Mouse (Mus musculus) limb, embryonic 13.5 days (tissue): ENCODE measurements at regions not wholly inside any gene's neighbourhood (a gene's known extent, or its start where the extent isn't known, plus 50 kb on each side); places are given as distances from the start of the nearest gene placed in this dataset.

Experiments used
- ATAC-seq: fragments of 200-750 bp; cut with Nextera tagmentation; 2 replicates; pipeline ENCODE4 v1.8.0; 2017; ENCODE audit warnings: low read depth, moderate number of reproducible peaks, moderate TSS enrichment; ENCODE audit not compliant: low FRiP score
- H3K27ac ChIP-seq: fragments of 300-500 bp; sonication (generic); 2 replicates; pipeline ENCODE4 v1.5.1; 2015; ENCODE audit warnings: inconsistent platforms, mild to moderate bottlenecking, moderate library complexity
- H3K27me3 ChIP-seq: fragments of 300-500 bp; sonication (generic); 2 replicates; pipeline ENCODE4 v1.6.1; 2015; ENCODE audit warnings: mild to moderate bottlenecking, inconsistent platforms
- H3K36me3 ChIP-seq: fragments of 300-500 bp; sonication (generic); 2 replicates; pipeline ENCODE4 v1.6.1; 2015; ENCODE audit warnings: inconsistent platforms, mild to moderate bottlenecking, moderate library complexity
- H3K4me1 ChIP-seq: fragments of 300-500 bp; sonication (generic); 2 replicates; pipeline ENCODE4 v1.6.1; 2015; ENCODE audit warnings: inconsistent platforms
- H3K4me2 ChIP-seq: fragments of 300-500 bp; sonication (generic); replicated peaks from 2 replicates; pipeline ENCODE4 v1.6.1; 2015; ENCODE audit warnings: inconsistent platforms, mild to moderate bottlenecking, moderate library complexity
- H3K4me3 ChIP-seq: fragments of 300-500 bp; sonication (generic); 2 replicates; pipeline ENCODE4 v1.5.1; 2015; ENCODE audit warnings: moderate library complexity, mild to moderate bottlenecking, inconsistent platforms
- H3K9ac ChIP-seq: fragments of 300-500 bp; sonication (generic); 2 replicates; pipeline ENCODE4 v1.6.1; 2015; ENCODE audit warnings: mild to moderate bottlenecking, inconsistent platforms
- H3K9me3 ChIP-seq: fragments of 300-500 bp; sonication (generic); 2 replicates; pipeline ENCODE4 v1.6.1; 2016; ENCODE audit warnings: inconsistent platforms
- WGBS: fragments of 180-500 bp; shearing (Covaris S2); methylation state at CpG from one replicate; pipeline ENCODE4 v1.1.7; 2015; 5-methylcytosine and 5-hydroxymethylcytosine counted together

GRCm38 (mm10) chr6:140946720-140947119 lies 217.6 kb downstream of the Gm11077 start:
- H3K4me3 ChIP-seq = no peak overlapping the region
- H3K4me1 ChIP-seq = no peaks in the 10 kb centered on the region
- H3K9ac ChIP-seq = no peak overlapping the region
- H3K4me2 ChIP-seq = no peak overlapping the region
- H3K36me3 ChIP-seq = no peaks in the 10 kb centered on the region
- WGBS = 67% methylated on average over 2 of the region's 2 CpGs
- ATAC-seq = no peak
- no peaks in the 10 kb centered on the region for H3K9me3 ChIP-seq
- no peak overlapping the region for H3K27ac ChIP-seq
- no peaks in the 10 kb centered on the region for H3K27me3 ChIP-seq

- H3K9me3 ChIP-seq = no peaks in the 10 kb centered on the region
- no peak overlapping the region for H3K9ac ChIP-seq
- H3K4me1 ChIP-seq = no peaks in the 10 kb centered on the region
- H3K27ac ChIP-seq = no peak overlapping the region
- H3K4me2 ChIP-seq = no peak overlapping the region
- no peak overlapping the region for H3K4me3 ChIP-seq
- no peak for ATAC-seq
- H3K36me3 ChIP-seq = no peaks in the 10 kb centered on the region
- WGBS = 68% methylated on average over 6 of the region's 6 CpGs
- no peaks in the 10 kb centered on the region for H3K27me3 ChIP-seq
Observed at GRCm38 (mm10) chr6:140950483-140950882, 221.4 kb downstream of the Gm11077 start.

DNA sequence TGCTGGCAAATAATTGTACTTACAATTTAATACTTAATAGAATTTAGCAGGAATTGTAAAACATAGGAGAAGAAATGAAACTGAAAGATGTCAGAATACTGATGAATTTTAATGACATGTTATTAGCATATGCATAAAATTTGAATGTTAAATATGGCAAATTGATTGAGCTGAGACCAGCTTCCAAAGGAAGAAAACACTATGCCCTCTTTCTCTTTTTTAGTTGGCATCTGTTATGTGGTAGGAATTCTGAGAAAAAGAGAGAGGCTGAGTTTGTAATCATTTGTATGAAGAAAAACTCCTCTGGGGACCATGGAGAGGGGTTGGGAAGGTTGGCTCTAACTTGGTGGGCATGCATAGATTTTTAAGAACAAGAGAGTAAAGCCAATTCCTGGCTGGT lies 224.2 kb downstream of the Gm11077 start:
- no peaks in the 10 kb centered on the region for H3K27me3 ChIP-seq
- no peak overlapping the region for H3K27ac ChIP-seq
- no peaks in the 10 kb centered on the region for H3K9me3 ChIP-seq
- no peak overlapping the region for H3K4me2 ChIP-seq
- no peak overlapping the region for H3K9ac ChIP-seq
- no peak overlapping the region for H3K4me3 ChIP-seq
- H3K36me3 ChIP-seq = no peaks in the 10 kb centered on the region
- H3K4me1 ChIP-seq = no peaks in the 10 kb centered on the region; the same call in 1 of the 2 replicates
- no peak for ATAC-seq

DNA sequence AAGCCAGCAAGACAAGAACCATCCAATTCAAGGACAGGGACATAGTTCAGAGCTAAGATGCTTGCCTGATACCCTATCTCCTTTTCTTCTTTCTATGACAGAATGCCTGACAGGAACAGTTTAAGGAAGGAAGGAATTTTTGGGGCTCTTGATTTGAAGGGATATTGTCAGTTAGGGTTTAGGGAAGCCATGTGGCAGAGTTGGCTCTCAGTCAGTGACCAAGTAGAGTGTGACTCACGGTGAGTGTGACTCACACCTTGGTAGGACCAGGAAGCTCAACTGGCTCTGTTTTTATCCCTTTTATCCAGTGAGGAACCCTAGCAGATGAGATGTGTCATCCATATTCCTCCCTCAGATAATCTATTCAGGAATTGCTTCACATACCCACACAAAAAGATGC lies 224.6 kb downstream of the Gm11077 start:
- Histone ChIP-seq H3K9ac (no peak overlapping the region), H3K27ac (no peak overlapping the region), H3K4me2 (no peak overlapping the region), H3K27me3 (no peaks in the 10 kb centered on the region), H3K36me3 (no peaks in the 10 kb centered on the region), H3K9me3 (no peaks in the 10 kb centered on the region), H3K4me1 (no peaks in the 10 kb centered on the region; the same call in 1 of the 2 replicates), H3K4me3 (no peak overlapping the region)
- WGBS = 79% methylated on average over 1 of the region's 1 CpGs
- ATAC-seq = no peak

DNA sequence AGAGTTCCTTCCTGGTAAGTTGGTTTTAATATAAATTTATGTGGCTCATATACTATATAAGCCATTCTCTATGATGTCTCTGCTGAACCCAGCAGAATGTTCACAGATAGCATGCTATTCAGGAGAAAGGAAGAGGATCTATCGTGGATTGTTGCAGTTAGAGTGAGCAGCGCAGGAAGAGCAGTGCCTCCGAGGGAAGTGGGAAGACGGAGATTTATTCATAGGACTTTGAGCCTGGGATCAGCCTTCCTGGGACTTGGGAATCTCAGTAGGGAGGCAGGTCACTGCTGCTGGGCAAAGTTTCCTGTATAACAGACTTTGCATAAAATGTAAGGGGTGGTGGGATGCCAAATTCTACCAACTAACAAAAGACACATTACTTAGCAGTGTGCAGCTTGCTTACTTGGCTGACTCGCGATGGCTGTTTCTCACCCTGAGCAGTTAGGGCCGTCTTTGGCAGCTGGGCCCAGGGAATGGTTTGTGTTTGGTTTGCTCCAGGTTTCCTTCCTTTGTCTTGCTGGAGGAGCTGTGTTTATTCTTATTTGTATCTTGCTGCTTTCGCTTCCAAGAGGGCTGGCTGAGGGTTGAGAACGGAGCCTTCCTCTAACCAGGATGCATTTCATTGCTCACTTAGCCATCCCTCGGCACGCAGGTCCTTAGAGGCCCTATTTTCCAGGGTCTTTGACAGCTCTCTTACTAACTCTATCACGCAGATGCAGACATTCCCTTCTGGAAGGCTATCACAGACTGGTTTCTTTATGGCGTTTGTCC lies 226.9 kb downstream of the Gm11077 start:
- WGBS = 69% methylated on average over 13 of the region's 13 CpGs
- H3K27ac ChIP-seq = 0 out of 2 replicates have a peak overlapping the region, but pooled peaks have one; percentile 10

GRCm38 (mm10) chr6:140956522-140956863 lies 227.4 kb downstream of the Gm11077 start:
- ATAC-seq = no peak
- H3K4me1 ChIP-seq = no peaks in the 10 kb centered on the region; the same call in 1 of the 2 replicates
- no peaks in the 10 kb centered on the region for H3K36me3 ChIP-seq
- H3K9me3 ChIP-seq = no peaks in the 10 kb centered on the region
- no peaks in the 10 kb centered on the region for H3K27me3 ChIP-seq
- no peak overlapping the region for H3K4me3 ChIP-seq
- no peak overlapping the region for H3K9ac ChIP-seq
- 90% methylated on average over 4 of the region's 4 CpGs for WGBS
- no peak overlapping the region for H3K4me2 ChIP-seq
- H3K27ac ChIP-seq = no peak overlapping the region

More for the DNA sequence above, 226.9 kb downstream of the Gm11077 start:
- no peaks in the 10 kb centered on the region; the same call in 1 of the 2 replicates for H3K4me1 ChIP-seq
- no peak overlapping the region for H3K4me2 ChIP-seq
- no peak overlapping the region for H3K9ac ChIP-seq
- ATAC-seq = no peak
- H3K4me3 ChIP-seq = no peak overlapping the region
- no peaks in the 10 kb centered on the region for H3K27me3 ChIP-seq
- H3K36me3 ChIP-seq = no peaks in the 10 kb centered on the region
- no peaks in the 10 kb centered on the region for H3K9me3 ChIP-seq

GRCm38 (mm10) chr6:140961987-140962386 lies 232.9 kb downstream of the Gm11077 start:
- 87% methylated on average over 11 of the region's 11 CpGs for WGBS

DNA sequence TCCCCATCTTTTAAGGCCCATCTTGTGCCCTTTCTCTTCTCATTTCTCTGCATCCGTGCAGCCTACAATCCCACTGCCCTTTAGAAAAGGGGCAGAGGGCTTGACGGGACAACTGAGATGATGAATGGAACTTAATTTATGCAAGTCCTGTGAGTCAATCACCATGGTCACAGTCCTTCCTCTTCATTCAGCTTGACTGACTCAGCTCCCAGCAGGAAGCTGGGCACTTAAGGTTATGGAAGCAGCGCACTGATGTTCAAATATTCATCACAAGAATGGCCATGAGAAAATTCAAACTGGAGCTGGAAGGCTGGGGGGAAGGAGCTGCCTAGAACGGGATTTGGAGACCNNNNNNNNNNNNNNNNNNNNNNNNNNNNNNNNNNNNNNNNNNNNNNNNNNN lies 233.5 kb downstream of the Gm11077 start:
- H3K9ac ChIP-seq = no peak overlapping the region
- H3K4me1 ChIP-seq = no peaks in the 10 kb centered on the region
- H3K27me3 ChIP-seq = no peaks in the 10 kb centered on the region
- no peaks in the 10 kb centered on the region for H3K36me3 ChIP-seq
- no peak for ATAC-seq
- 71% methylated on average over 4 of the region's 4 CpGs for WGBS
- no peak overlapping the region for H3K4me3 ChIP-seq
- H3K27ac ChIP-seq = no peak overlapping the region
- H3K4me2 ChIP-seq = no peak overlapping the region
- H3K9me3 ChIP-seq = no peaks in the 10 kb centered on the region

More at GRCm38 (mm10) chr6:140961987-140962386, 232.9 kb downstream of the Gm11077 start:
- Histone ChIP-seq H3K36me3 (no peaks in the 10 kb centered on the region), H3K27ac (no peak overlapping the region), H3K4me2 (no peak overlapping the region), H3K9ac (no peak overlapping the region), H3K9me3 (no peaks in the 10 kb centered on the region), H3K4me1 (no peaks in the 10 kb centered on the region), H3K27me3 (no peaks in the 10 kb centered on the region), H3K4me3 (no peak overlapping the region)
- no peak for ATAC-seq

DNA sequence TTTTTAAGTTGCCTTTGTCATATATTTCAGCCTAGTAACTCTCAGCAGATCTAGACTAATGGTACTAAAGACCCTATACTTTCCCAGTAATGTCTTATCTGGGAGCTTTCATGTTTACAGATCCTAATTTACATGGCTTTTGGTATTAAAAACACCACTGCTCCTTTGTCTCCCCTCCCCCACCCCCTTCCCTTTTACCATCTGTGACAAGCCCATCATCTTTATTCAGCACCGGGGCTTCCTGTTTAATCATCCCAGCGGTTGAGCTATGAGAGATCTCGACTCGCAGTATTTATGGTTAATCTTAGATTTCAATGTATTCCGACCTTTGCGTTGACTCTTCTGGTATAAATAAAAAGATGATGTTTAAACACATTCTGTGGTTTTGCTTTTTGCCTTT lies 244.6 kb downstream of the Gm11077 start:
- H3K4me1 ChIP-seq = no peaks in the 10 kb centered on the region
- no peak overlapping the region for H3K27ac ChIP-seq
- H3K9ac ChIP-seq = no peak overlapping the region
- ATAC-seq = no peak
- 83% methylated on average over 6 of the region's 6 CpGs for WGBS
- no peak overlapping the region for H3K4me2 ChIP-seq
- H3K36me3 ChIP-seq = no peaks in the 10 kb centered on the region
- H3K4me3 ChIP-seq = no peak overlapping the region
- H3K27me3 ChIP-seq = no peaks in the 10 kb centered on the region
- no peaks in the 10 kb centered on the region for H3K9me3 ChIP-seq

GRCm38 (mm10) chr6:140976989-140977388 lies 247.9 kb downstream of the Gm11077 start:
- 80% methylated on average over 5 of the region's 5 CpGs for WGBS
- no peak overlapping the region for H3K4me3 ChIP-seq
- H3K9ac ChIP-seq = no peak overlapping the region
- H3K9me3 ChIP-seq = no peaks in the 10 kb centered on the region
- H3K4me1 ChIP-seq = no peaks in the 10 kb centered on the region
- no peak overlapping the region for H3K27ac ChIP-seq
- ATAC-seq = no peak
- H3K27me3 ChIP-seq = no peaks in the 10 kb centered on the region
- no peaks in the 10 kb centered on the region for H3K36me3 ChIP-seq
- no peak overlapping the region for H3K4me2 ChIP-seq

DNA sequence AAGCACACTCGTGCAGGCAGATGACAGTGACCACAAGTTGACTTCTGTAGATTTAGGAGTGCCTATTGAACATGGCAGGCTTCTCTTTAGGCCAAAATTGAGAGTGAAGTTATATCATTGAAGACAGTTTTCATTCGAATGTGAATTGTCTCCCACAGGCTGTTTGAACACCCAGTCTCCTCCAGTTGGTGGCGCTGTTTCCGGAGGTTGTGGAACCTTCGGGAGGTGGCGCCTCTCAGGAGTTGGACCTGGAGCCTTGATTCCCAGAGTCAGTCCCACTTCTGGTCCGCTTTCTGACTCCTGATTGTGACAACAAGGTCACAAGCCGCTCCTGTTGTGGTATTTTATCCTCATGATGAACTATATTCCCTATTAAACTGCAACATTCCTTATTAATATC lies 254.5 kb downstream of the Gm11077 start:
- H3K4me3 ChIP-seq = no peak overlapping the region
- 95% methylated on average over 8 of the region's 8 CpGs for WGBS

DNA sequence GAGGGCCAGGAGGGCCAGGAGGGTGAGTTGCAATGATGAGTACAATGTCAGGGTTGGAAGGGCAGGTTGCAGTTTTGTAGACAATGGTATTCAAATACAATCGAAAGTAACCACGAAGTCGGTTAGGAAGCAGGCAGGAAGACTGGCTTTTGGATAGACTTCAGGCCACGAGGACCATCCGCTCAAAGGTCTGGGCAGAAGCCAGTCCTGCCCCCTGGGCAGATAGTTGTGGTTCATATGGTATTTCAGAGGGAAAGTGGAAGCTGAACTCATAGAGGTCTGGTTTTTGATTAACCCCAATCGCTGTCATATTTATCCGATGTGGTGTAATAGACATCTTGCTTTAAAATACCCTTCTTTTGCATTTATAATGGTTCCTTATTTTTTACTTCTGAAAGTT lies 255.2 kb downstream of the Gm11077 start:
- no peaks in the 10 kb centered on the region for H3K9me3 ChIP-seq

More for the DNA sequence above, 254.5 kb downstream of the Gm11077 start:
- Histone ChIP-seq H3K27me3 (no peaks in the 10 kb centered on the region), H3K4me1 (no peaks in the 10 kb centered on the region), H3K9ac (no peak overlapping the region), H3K36me3 (no peaks in the 10 kb centered on the region), H3K9me3 (no peaks in the 10 kb centered on the region), H3K4me2 (no peak overlapping the region), H3K27ac (no peak overlapping the region)
- ATAC-seq = no peak

More for the DNA sequence above, 255.2 kb downstream of the Gm11077 start:
- Histone ChIP-seq H3K4me1 (no peaks in the 10 kb centered on the region), H3K36me3 (no peaks in the 10 kb centered on the region), H3K27me3 (no peaks in the 10 kb centered on the region), H3K4me2 (no peak overlapping the region), H3K4me3 (no peak overlapping the region), H3K27ac (no peak overlapping the region), H3K9ac (no peak overlapping the region)
- no peak for ATAC-seq
- WGBS = 95% methylated on average over 7 of the region's 7 CpGs
